Mouse (Mus musculus) monocyte, adult 59 days (primary cell): ENCODE results near the gene Ahsa1. TPM values are rescaled to one million over a fixed set of nuclear protein-coding genes. Genes with fewer than 3 reads are reported as not detected.

ENCODE experiments used
- total RNA-seq, 2 experiments: library from RNA; stranded (reverse); gene quantifications; one replicate each; pipeline ENCODE4 v1.2.4; 2023

Gene Ahsa1
- total RNA-seq: 10 to 100 TPM; 82.8 to 93.1 TPM

DNA sequence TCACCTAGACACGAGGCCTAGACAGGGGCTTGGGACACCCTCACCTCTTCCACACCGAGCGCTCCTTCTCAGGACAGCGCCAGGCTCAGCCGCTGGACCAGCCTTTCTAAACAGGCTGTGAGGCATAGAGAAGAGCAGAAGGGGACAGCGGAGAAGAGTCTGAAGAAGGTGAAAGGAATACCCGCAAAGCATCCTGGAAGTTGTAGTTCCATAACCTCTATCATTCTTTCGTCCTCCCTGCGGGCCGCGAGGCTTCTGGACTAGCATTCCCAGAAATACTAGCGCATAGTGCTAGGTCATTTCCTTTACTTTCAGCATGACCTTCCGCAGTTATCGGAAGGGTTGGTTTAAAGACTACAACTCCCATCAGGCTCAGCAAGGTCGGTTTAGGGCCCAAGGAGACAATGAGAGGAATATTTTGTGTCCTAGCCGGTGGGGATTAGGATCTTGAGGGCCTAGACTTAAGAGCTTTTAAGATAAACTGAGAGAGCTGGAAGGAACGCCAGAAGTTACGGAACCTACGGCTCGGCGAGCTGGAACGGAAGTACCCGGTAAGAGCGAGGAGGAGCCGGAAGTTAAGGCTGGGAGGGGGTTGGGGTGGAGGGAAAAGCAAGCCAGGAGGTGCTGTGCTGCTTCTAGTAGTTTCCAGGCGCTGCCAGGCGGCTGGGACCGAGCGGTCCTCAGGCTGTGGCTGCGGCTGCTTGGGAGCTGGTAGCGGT, at the start of gene Ahsa1, which contains the start of gene Vipas39:
Ahsa1 (plus strand) TSS at position 372 of the 719 bp plus-strand sequence.
Vipas39 (minus strand) TSS at position 149 of the 719 bp plus-strand sequence.

DNA sequence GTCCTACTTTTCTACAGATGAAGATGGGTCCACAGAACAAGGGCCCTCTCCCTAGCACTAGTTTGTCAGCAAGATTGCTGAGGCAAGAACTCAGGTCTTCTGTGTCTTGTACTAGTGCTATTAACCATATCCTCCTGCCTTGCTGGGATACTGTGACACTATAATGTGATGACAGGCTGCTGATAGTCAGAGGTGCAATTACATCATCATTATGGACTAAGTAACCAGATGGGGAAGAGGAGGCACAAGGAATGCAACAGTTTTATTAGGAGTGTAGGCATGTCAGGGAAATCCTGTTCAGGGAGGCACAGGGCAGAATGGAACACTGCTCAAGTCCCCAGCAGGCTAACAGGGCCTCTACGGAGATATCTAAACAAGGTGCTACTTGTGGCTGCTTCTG, 27.6 kb upstream of the Ahsa1 start, which contains the start of gene Noxred1:
Noxred1 (minus strand) TSS at position 101 of the 400 bp plus-strand sequence.

GRCm38 (mm10) chr12:87299657-87300440, 33.6 kb downstream of the Ahsa1 start, which contains the start of gene Ism2:
Ism2 (minus strand) TSS chr12:87299705.

Other genes with a start within 250 kb of the Ahsa1 start
- gene Tmem63c, start 245.1 kb upstream of the Ahsa1 start, total RNA-seq: not detected
- gene Ngb, start 163.9 kb upstream of the Ahsa1 start, total RNA-seq: under 1 TPM in 1 of 2 experiments, not detected in 1; 0.79 TPM
- gene Gstz1, start 119.3 kb upstream of the Ahsa1 start, total RNA-seq: 1 to 10 TPM; 7.6 to 8.5 TPM
- gene Pomt2, start 118.5 kb upstream of the Ahsa1 start, total RNA-seq: 1 to 10 TPM; 5.0 to 5.6 TPM
- gene Samd15, start 66.8 kb upstream of the Ahsa1 start, total RNA-seq: not detected
- gene Tmed8, start 66.0 kb upstream of the Ahsa1 start, total RNA-seq: 1 to 10 TPM; 7.0 to 7.2 TPM
- under 1 TPM; 0.50 to 0.61 TPM for gene Noxred1, start 27.7 kb upstream of the Ahsa1 start, total RNA-seq
- 10 to 100 TPM; 24.7 to 25.7 TPM for gene Vipas39, start 223 bp upstream of the Ahsa1 start, total RNA-seq
- gene Ism2, start 33.2 kb downstream of the Ahsa1 start, total RNA-seq: not detected
- gene Sptlc2, start 121.9 kb downstream of the Ahsa1 start, total RNA-seq: 100 to 1,000 TPM; 131 to 147 TPM
- gene Slirp, start 177.4 kb downstream of the Ahsa1 start, total RNA-seq: 10 to 100 TPM; 41.1 to 49.8 TPM
- 10 to 100 TPM; 32.7 to 32.8 TPM for gene Alkbh1, start 177.5 kb downstream of the Ahsa1 start, total RNA-seq
- gene Snw1, start 205.8 kb downstream of the Ahsa1 start, total RNA-seq: 10 to 100 TPM; 66.5 to 74.1 TPM
- gene Gm5788, start 228.2 kb downstream of the Ahsa1 start, total RNA-seq: not detected
- not detected for gene Gm8300, start 247.8 kb downstream of the Ahsa1 start, total RNA-seq